Mouse (Mus musculus): ENCODE measurements around the gene Thrsp. TPM values are rescaled to one million over a fixed set of nuclear protein-coding genes. Genes with fewer than 3 reads are reported as not detected.

Thrsp gene
- not detected for total RNA-seq (2023)

GRCm38 (mm10) chr7:97416906-97417777 lies at the start of gene Thrsp:
Gene Thrsp, minus strand, starts transcription at chr7:97417730.

GRCm38 (mm10) chr7:97451023-97451422 lies 33.5 kb upstream of the Thrsp start, which contains the start of gene Kctd14:
Gene Kctd14, plus strand, starts transcription at chr7:97451323.

GRCm38 (mm10) chr7:97399960-97400715 lies 17.4 kb downstream of the Thrsp start, which contains the start of gene Ndufc2:
Gene Ndufc2, plus strand, starts transcription at chr7:97400003.

Other genes with a start within 250 kb of the Thrsp start
- gene Usp35, start 85.7 kb downstream of the Thrsp start, total RNA-seq (2023) = 1 to 10 TPM; 1.5 to 1.6 TPM
- 1 to 10 TPM; 2.5 to 2.6 TPM for gene Kctd21, start 85.4 kb downstream of the Thrsp start, total RNA-seq (2023)
- gene Alg8, start 46.1 kb downstream of the Thrsp start, total RNA-seq (2023) = 10 to 100 TPM; 11.2 to 14.0 TPM
- 10 to 100 TPM; 57.3 to 61.3 TPM for gene Ndufc2, start 17.7 kb downstream of the Thrsp start, total RNA-seq (2023)
- 1 to 10 TPM; 2.0 to 3.5 TPM for gene Kctd14, start 33.6 kb upstream of the Thrsp start, total RNA-seq (2023)
- 10 to 100 TPM; 27.1 to 28.1 TPM for gene Ints4, start 63.2 kb upstream of the Thrsp start, total RNA-seq (2023)
- 1 to 10 TPM; 4.8 to 6.0 TPM for gene Aamdc, start 161.8 kb upstream of the Thrsp start, total RNA-seq (2023)
- gene Rsf1, start 162.2 kb upstream of the Thrsp start, total RNA-seq (2023) = 10 to 100 TPM; 28.7 to 30.5 TPM

Data from neutrophil, adult 83 days (primary cell).